Mouse (Mus musculus) liver, embryonic 14.5 days (tissue): Measurements from ENCODE around the gene Olfr155.

Experiments used
- CTCF ChIP-seq: IDR thresholded peaks from 2 replicates; pipeline ENCODE4 v1.5.1; 2016; ENCODE audit warnings: antibody characterized with exemption, low read depth, control low read depth
- EP300 ChIP-seq: IDR thresholded peaks from 2 replicates; pipeline ENCODE4 v1.6.1; 2016; ENCODE audit warnings: antibody characterized with exemption, low read depth

DNA sequence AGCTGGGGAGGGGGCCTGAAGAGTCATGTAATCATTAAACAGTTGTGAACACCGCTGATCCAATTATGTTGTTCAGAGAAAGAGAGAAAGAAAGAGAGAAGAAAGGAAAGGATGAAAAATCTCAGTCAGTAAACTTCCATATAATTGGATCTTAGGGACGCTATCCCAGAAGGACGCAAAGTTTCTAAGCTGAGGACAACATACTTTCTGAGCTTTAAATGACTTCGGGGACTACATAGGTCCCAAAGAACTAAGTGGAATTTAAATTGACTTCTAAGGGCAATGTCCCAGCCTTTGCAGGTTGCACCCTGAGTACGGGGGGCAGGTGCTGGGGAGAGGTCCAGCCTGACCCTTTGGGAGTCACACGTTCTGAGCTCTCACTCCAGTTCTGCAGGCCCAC lies at the start of gene Olfr155:
- TF ChIP-seq CTCF (no peak), EP300 (no peak)
